Mouse (Mus musculus): ENCODE measurements around the gene Gm29666. TPM values are rescaled to one million over a fixed set of nuclear protein-coding genes. Genes with fewer than 3 reads are reported as not detected.
A peak's percentile ranks its signal among the peaks of the same experiment; 100 is the strongest.

Gm29666 gene
- polyA plus RNA-seq, 1 experiment: 0.09 TPM

GRCm38 (mm10) chr15:84940102-84940501, 20.3 kb upstream of the Gm29666 start:
- H3K4me3 ChIP-seq (ENCODE audit: low read depth, low read length): no peak overlapping the region
- no peak for TF ChIP-seq CTCF (IDR thresholded peaks at IDR 0.05; ENCODE audit: extremely low read depth, insufficient read length, insufficient replicate concordance, low read depth, low read length)
- TF ChIP-seq POLR2A (IDR thresholded peaks at IDR 0.05; ENCODE audit: low read depth, low read length): no peak
- H3K4me1 ChIP-seq (ENCODE audit: control insufficient read depth, insufficient read depth, insufficient read length, low read length): no peaks in the 10 kb centered on the region
- no peaks in the 10 kb centered on the region for H3K27me3 ChIP-seq (ENCODE audit: control insufficient read depth, insufficient read depth, low read length)
- peaks cover 64% of the 10 kb centered on the region for H3K36me3 ChIP-seq (ENCODE audit: control insufficient read depth, insufficient read depth, low read length)
- H3K27ac ChIP-seq (ENCODE audit: insufficient read depth, low read depth, low read length): no peak overlapping the region
- 79% methylated on average over 12 of the region's 12 CpGs for WGBS

GRCm38 (mm10) chr15:84934901-84935300, 15.1 kb upstream of the Gm29666 start:
- Histone ChIP-seq H3K4me3 (ENCODE audit: low read depth, low read length) (no peak overlapping the region), H3K36me3 (ENCODE audit: control insufficient read depth, insufficient read depth, low read length) (peaks cover 87% of the 10 kb centered on the region), H3K27ac (ENCODE audit: insufficient read depth, low read depth, low read length) (no peak overlapping the region), H3K27me3 (ENCODE audit: control insufficient read depth, insufficient read depth, low read length) (no peaks in the 10 kb centered on the region), H3K4me1 (ENCODE audit: control insufficient read depth, insufficient read depth, insufficient read length, low read length) (no peaks in the 10 kb centered on the region)
- TF ChIP-seq CTCF (IDR thresholded peaks at IDR 0.05; ENCODE audit: extremely low read depth, insufficient read length, insufficient replicate concordance, low read depth, low read length): no peak
- TF ChIP-seq POLR2A (IDR thresholded peaks at IDR 0.05; ENCODE audit: low read depth, low read length): no peak
- 88% methylated on average over 16 of the region's 16 CpGs for WGBS

GRCm38 (mm10) chr15:84932351-84932750, 12.5 kb upstream of the Gm29666 start:
- no peaks in the 10 kb centered on the region for H3K4me1 ChIP-seq (ENCODE audit: control insufficient read depth, insufficient read depth, insufficient read length, low read length)
- H3K27ac ChIP-seq (ENCODE audit: insufficient read depth, low read depth, low read length): no peak overlapping the region
- peaks cover 84% of the 10 kb centered on the region for H3K36me3 ChIP-seq (ENCODE audit: control insufficient read depth, insufficient read depth, low read length)
- WGBS: 42% methylated on average over 5 of the region's 5 CpGs
- TF ChIP-seq CTCF (IDR thresholded peaks at IDR 0.05; ENCODE audit: extremely low read depth, insufficient read length, insufficient replicate concordance, low read depth, low read length) (no peak), POLR2A (IDR thresholded peaks at IDR 0.05; ENCODE audit: low read depth, low read length) (no peak)
- H3K4me3 ChIP-seq (ENCODE audit: low read depth, low read length): no peak overlapping the region
- H3K27me3 ChIP-seq (ENCODE audit: control insufficient read depth, insufficient read depth, low read length): no peaks in the 10 kb centered on the region

DNA sequence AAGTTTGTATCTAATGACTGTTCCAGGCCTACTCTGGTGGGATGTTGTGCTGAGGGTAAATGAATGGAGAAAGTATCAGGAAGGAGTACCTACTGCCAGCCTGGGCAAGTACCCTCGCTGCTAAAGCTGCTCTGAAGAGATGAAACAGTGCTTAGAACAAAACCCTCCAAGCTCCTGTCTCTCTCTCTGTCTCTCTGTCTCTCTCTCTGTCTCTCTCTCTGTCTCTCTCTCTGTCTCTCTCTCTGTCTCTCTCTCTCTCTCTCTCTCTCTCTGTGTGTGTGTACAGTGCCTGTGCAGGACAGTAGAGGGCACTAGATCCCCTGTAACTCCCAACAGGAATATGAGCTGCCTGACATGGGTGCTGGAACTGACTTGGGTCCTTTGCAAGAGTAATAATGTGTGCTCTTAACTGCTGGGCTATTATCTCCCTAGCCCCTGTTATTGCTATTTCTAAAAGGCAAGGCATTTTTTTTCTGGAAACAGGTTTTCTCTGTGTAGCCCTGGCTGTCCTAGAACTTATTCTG, 5.7 kb upstream of the Gm29666 start:
- Histone ChIP-seq H3K4me3 (ENCODE audit: low read depth, low read length) (no peak overlapping the region), H3K36me3 (ENCODE audit: control insufficient read depth, insufficient read depth, low read length) (peaks cover 30% of the 10 kb centered on the region), H3K27me3 (ENCODE audit: control insufficient read depth, insufficient read depth, low read length) (no peaks in the 10 kb centered on the region), H3K27ac (ENCODE audit: insufficient read depth, low read depth, low read length) (no peak overlapping the region), H3K4me1 (ENCODE audit: control insufficient read depth, insufficient read depth, insufficient read length, low read length) (peaks cover 6% of the 10 kb centered on the region; the same call in 1 of the 2 replicates)
- TF ChIP-seq CTCF (IDR thresholded peaks at IDR 0.05; ENCODE audit: extremely low read depth, insufficient read length, insufficient replicate concordance, low read depth, low read length) (no peak), POLR2A (IDR thresholded peaks at IDR 0.05; ENCODE audit: low read depth, low read length) (no peak)
- WGBS: 46% methylated on average over 1 of the region's 1 CpGs

DNA sequence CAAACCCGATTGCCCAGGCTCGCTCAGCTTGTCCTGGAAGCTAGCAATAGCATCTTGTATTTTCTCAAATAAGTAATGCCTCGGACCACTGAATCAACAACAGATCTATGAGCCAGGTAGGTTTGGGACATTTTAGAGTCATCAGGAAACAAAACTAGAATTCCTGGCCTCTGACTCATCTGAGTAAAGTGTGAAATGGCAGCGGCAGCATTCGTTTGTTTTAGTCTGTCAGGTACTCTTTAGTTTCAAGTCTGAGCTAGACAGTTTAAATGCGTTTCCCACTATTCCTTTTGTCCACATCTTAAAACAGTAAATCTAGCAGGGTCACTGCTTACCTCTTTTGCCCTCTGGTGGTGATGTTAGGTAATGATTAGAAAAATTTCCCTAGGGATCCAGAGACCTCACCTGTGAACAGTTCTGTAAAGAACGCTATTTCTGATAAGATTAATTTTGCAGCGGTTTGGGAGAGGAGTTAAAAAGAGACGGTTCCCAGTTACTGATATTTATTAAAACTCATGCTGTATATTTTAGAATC, 5.0 kb upstream of the Gm29666 start:
- Histone ChIP-seq H3K27ac (ENCODE audit: insufficient read depth, low read depth, low read length) (peak overlapping the region; percentile 60; the same call in 1 of the 2 replicates), H3K4me3 (ENCODE audit: low read depth, low read length) (no peak overlapping the region), H3K36me3 (ENCODE audit: control insufficient read depth, insufficient read depth, low read length) (peaks cover 23% of the 10 kb centered on the region), H3K27me3 (ENCODE audit: control insufficient read depth, insufficient read depth, low read length) (no peaks in the 10 kb centered on the region), H3K4me1 (ENCODE audit: control insufficient read depth, insufficient read depth, insufficient read length, low read length) (peaks cover 6% of the 10 kb centered on the region; the same call in 1 of the 2 replicates)
- TF ChIP-seq POLR2A (IDR thresholded peaks at IDR 0.05; ENCODE audit: low read depth, low read length) (no peak), CTCF (IDR thresholded peaks at IDR 0.05; ENCODE audit: extremely low read depth, insufficient read length, insufficient replicate concordance, low read depth, low read length) (no peak)
- 3% methylated on average over 9 of the region's 9 CpGs for WGBS

DNA sequence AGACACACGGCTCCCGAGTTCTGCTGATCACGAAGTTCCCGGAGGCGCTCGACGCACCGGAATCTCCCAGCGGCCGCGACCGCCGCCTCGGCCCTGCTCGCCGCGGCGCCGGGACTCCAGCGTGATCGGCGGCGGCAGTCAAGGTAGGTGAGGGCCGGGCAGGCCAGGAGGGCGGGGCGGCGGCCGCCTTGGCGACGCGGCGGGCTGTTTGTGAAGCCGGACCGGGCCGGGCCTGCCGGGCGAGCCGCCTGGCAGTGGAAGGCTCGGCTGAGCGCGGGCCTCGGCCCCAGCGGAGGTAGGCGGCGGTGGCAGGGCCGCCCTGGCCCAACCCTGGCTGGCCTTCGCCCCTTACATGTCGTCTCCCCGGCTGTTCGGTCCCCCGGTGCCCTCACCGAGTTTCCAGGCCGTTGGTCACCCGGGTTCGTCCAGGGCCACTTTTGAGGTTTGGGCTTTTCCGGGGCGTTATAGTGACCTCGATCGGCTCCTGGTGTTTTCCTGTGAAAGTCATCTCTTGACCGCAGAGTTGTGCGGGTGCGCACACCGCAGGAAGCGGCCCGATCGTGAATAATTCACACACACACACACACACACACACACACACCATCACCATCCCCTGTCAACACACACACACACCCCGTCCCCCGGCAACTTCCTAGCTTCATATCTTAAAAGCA, 3.8 kb upstream of the Gm29666 start:
- TF ChIP-seq POLR2A (IDR thresholded peaks at IDR 0.05; ENCODE audit: low read depth, low read length) (no peak), CTCF (IDR thresholded peaks at IDR 0.05; ENCODE audit: extremely low read depth, insufficient read length, insufficient replicate concordance, low read depth, low read length) (no peak)
- H3K4me3 ChIP-seq (ENCODE audit: low read depth, low read length): peak overlapping the region; percentile 91
- no peaks in the 10 kb centered on the region for H3K27me3 ChIP-seq (ENCODE audit: control insufficient read depth, insufficient read depth, low read length)
- H3K4me1 ChIP-seq (ENCODE audit: control insufficient read depth, insufficient read depth, insufficient read length, low read length): peaks cover 6% of the 10 kb centered on the region; the same call in 1 of the 2 replicates
- H3K36me3 ChIP-seq (ENCODE audit: control insufficient read depth, insufficient read depth, low read length): peaks cover 13% of the 10 kb centered on the region
- WGBS: under 1% methylated on average over 57 of the region's 68 CpGs
- peak overlapping the region; percentile 94 for H3K27ac ChIP-seq (ENCODE audit: insufficient read depth, low read depth, low read length)

DNA sequence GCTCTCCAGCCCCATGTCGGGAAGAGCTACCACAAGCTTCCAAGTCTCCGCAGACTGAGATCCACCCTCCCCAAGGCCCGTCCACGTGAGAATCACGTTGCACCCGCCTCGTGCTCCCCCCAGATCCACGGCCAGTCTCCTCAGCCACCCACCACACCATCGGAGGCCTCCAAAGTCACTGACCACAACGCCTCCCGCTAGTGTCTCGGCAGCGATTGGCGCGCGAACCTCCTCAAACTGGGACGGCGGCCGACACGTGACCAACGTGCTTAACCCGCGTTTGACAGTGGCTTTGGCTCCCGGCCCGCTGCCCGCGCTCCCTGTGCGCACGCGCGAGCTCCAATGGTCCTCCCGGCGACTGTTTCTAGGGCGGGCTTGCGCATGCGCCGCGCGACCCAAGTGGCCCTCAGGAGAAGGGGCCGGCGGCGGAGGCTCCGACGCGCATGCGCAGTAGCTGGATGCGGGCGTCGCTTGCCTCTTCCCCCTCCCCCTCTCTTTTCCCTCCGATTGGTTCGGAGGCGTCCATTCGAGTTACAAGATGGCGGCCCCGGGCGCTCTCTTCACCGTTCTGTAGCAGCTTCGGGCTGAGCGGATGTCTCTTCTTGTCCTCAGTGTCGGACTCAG, 3.2 kb upstream of the Gm29666 start, which contains the start of gene Nup50:
Nup50 (plus strand) TSS at position 528 of the 624 bp plus-strand sequence.
- peaks cover 6% of the 10 kb centered on the region; the same call in 1 of the 2 replicates for H3K4me1 ChIP-seq (ENCODE audit: control insufficient read depth, insufficient read depth, insufficient read length, low read length)
- TF ChIP-seq CTCF (IDR thresholded peaks at IDR 0.05; ENCODE audit: extremely low read depth, insufficient read length, insufficient replicate concordance, low read depth, low read length) (no peak), POLR2A (IDR thresholded peaks at IDR 0.05; ENCODE audit: low read depth, low read length) (peak; percentile 84)
- under 1% methylated on average over 60 of the region's 60 CpGs for WGBS

More for the DNA sequence above, 3.2 kb upstream of the Gm29666 start, which contains the start of gene Nup50:
- Histone ChIP-seq H3K27me3 (ENCODE audit: control insufficient read depth, insufficient read depth, low read length) (no peaks in the 10 kb centered on the region), H3K27ac (ENCODE audit: insufficient read depth, low read depth, low read length) (peak within 1 kb of the TSS; percentile 94), H3K4me3 (ENCODE audit: low read depth, low read length) (peak within 1 kb of the TSS; percentile 91), H3K36me3 (ENCODE audit: control insufficient read depth, insufficient read depth, low read length) (peaks cover 8% of the 10 kb centered on the region)
